Mouse (Mus musculus) B cell, adult 2 months (primary cell): ENCODE results near the gene Tnrc6a.
"Not testable (repeated sequence)": the region's sequence is repeated elsewhere in the genome, so short reads cannot be mapped to it uniquely, and the experiment has no call there.

Experiments used
- DNase-seq, 2 experiments: peaks; one replicate each; pipeline ENCODE4 v3.0.0; 2022

Tnrc6a gene

GRCm38 (mm10) chr7:123123665-123124298 lies at the start of gene Tnrc6a:
TSS of gene Tnrc6a (plus strand) at chr7:123123885.
- peak; percentile 96 to 97 for DNase-seq

DNA sequence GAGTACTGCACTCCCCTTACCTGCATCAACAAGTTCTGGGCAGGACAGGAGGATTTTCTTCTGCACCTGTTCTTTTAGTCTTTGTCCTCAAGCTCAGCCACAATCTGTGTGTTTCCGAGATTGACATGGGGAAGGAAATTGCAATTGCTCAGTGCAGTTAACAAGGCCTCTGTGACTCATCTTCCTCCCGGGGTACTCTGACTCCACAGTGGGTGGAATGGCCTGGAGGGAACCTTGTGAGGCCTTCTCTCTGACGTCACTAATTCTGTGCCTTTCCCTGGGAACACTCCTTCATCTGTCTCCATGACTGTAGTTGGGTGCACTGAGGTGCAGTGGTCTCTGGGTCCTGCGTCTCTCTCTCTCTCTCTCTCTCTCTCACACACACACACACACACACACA lies 41.4 kb upstream of the Tnrc6a start:
- DNase-seq: no peak

- DNase-seq: no peak
These were observed 40.1 kb upstream of the Tnrc6a start for GRCm38 (mm10) chr7:123083441-123084123.

DNA sequence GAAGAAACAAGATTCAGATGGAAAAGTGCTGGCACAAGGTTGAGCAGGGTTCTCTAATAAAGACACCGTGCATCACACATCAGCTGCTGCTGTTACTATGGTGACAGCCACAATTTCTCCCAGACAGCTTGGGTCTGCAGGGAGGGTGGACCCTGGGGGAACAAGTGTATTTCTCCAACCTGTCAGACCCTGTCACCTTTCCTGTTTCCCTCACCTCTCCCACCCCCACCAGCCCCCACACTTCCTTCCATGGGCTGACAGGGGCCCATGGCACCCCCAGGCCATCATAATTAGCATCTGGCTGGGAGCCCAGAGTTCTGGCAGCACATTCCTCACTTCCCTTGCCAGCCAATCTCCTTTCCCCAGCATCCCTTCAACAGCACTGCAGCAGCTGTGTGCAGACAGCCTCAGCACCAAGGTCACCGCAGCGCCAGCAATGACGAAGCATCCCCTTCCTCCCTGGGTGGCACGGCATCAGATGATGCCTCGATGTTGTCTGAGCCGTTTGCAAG lies 39.4 kb upstream of the Tnrc6a start:
- peak in 1 of 2 experiments; percentile 5 for DNase-seq

DNA sequence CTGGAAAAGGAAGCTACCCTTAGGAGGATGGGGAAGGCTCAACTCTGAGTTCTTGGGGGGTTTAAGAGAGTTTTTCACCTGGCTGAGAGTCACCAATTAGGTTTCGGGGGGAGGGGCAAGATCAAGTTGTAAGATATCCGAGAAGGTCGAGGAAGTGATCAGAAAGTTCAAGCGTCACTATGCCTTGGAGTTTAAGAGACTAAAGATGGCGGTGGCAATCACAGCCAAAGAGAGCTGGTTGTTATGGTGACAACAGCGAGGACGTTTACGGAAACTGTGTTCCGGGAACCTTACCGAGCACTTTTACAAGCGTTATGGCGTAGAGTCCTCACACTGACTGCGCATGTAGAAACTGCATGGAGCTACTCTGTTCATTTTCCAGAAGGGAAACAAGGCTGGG lies 39.0 kb upstream of the Tnrc6a start:
- peak; percentile 6 to 18 for DNase-seq

- no peak for DNase-seq
These were observed 34.8 kb upstream of the Tnrc6a start for GRCm38 (mm10) chr7:123088920-123089319.

DNA sequence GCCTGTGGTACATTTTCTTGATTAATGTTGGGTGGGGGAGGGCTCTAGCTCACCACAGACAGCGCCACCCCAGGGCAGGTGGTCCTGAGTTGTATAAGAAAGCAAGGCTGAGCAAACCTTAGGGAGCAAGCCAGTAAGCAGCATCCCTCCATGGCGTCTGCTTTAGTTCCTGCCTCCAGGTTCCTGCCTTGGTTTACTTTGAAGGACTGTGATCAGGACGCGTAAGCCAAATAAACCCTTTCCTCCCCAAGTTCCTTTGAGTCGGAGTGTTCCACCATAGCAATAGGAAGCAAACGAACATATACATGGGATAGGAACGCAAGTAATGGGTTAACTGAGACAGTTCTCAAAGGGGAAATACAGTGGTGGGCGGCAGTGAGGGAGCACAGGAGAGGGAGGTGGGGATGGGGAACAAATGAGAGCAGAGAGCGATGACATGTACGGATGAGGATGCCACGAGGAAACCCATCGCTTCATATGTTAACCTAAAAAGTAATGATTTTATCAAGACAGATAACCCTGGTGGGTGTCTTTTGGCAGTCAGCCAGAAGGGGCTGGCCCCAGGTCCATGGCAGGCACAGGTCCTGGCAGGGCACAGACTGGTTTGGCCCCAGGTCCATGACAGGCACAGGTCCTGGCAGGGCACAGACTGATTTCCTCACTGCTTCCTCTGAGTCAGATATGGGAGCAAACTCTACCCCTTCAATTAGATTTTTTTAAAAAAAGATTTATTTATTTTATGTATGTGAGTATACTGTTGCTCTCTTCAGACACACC lies 27.2 kb upstream of the Tnrc6a start:
- no peak for DNase-seq

- DNase-seq: no peak
These were observed 25.6 kb upstream of the Tnrc6a start for GRCm38 (mm10) chr7:123097891-123098750.

DNA sequence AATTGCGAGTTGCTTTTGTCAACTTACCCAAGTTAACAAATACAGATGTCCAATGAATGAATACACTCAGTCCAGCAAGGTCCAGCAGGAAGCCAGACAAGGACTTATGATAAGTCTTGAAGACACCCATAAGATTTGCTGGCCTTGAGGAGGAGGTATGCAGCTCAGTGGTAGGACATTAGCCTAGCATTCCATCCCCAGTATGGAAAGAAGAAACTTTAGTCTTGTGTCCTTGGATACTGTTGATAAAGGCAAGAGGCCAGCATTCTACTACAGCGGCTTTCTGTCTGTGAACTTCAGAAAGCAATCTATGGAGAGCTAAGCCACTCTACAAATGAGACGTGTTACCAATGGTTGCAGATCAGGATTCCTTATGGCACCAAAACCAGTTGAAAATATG lies 22.4 kb upstream of the Tnrc6a start:
- DNase-seq: no peak

DNA sequence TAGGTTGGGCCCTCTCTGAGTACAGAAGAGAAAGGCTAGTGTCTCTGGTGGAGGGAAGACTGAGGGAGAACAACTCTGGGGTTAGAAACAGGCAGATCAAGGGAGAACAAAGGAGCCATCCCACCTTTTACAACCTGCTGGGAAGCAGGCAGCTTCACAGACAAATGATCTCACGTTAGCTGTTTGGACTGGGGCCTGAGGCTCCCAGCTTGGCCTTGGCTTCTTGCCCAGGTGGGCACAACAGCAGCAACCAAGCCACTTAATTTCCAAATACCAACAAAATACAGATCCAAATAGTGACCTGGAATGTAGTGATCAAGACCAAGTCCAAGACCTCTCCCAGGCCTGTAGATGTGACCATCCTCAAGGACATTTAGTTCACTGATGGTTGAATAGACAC lies 18.3 kb upstream of the Tnrc6a start:
- DNase-seq: not testable (repeated sequence)

DNA sequence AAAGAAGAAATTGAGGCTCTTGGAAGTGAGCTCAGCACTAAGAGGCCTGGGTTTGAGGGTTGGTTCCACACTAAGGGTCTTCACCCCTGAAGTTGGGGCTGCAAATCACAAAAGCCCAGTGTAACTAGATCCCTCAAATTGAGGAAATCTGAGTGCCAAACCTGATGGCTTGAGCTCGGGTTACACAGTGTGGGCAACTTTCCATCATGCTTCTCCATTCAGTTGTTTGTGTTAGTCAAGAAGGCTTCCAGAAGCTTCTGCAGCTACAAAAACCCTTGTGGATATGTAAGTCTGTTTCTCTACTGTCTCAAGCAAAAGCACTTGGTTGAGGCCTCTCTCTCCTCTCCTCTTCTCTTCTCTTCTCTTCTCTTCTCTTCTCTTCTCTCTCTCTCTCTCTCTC lies 17.8 kb upstream of the Tnrc6a start:
- no peak for DNase-seq

- DNase-seq: no peak
These were observed 17.4 kb upstream of the Tnrc6a start for GRCm38 (mm10) chr7:123106326-123106725.

DNA sequence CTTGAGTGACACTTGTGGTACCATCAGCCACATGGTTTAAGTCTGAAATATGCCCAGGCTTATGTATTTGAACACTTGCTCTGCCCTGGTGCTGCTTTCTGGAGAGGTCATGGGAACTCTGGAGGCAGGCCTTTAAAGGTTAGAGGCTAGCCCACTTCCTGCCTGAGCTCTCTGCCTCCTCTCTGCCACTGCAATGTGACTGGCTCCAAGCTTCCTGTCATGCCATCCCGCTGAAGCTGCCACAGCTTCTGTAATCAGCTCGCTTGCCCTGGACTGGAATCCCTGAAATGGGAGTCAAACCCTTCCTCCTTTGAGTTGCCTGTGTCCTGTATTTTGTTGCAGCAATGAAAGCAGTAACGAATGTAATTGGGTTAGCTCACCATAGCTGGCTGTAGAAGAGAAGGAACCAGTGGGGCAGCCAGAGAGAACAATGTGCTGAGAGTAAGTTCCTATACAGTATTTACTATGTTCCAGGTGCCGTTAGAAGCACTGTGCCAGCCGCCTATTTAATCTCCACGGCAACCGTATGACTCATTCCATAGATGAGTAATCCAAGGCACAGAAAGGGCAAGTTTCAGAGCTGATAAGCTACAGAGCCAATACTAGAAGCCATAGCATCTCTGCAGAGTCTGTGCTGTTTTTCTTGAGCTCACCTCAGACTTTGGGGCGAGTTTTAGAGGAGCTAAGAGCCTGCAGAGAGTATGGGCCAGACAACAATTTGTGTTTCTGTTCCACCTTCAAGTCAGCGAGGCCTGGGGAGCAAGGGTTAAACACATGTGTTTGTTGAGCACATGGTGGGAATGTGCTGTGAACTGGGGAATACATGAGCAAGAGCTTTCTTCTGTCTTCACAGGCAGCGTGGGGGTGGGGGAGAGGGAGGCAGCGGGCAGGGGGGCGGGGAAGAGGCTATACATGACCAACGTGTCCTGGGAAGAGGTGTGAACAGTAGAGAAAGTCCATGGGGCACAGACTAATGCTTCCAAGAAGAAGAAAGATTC lies 15.3 kb upstream of the Tnrc6a start:
- no peak for DNase-seq

DNA sequence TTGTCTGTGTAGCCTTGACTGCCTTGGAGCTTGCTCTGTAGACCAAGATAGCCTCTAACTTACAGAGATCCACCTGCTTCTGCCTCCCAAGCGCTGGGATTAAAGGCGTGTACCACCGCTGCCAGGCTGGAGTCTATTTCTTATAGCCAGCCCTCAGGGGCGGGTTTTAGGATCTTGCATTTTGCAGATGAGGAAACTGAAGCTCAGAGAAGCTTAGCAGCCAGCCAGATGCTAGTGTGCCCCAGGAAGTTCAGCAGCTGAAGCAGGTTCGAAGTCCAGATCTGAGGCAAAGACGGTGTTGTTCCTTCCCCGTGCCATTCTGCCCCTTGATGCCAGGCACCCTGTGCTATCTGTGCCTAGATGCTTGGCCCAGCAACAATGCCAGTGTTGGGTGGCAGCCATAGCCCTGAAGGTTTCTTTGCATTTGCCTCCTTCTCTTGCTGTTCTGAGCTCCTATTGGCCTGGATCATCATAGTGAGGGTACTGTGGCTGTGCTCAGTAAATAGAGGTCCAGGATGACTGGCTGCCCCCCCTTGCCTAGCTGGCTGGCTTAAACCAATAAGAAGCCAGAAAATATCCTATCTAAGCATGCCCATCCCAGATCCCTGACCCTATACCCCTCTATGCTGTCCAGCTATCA lies 14.2 kb upstream of the Tnrc6a start:
- DNase-seq: no peak

DNA sequence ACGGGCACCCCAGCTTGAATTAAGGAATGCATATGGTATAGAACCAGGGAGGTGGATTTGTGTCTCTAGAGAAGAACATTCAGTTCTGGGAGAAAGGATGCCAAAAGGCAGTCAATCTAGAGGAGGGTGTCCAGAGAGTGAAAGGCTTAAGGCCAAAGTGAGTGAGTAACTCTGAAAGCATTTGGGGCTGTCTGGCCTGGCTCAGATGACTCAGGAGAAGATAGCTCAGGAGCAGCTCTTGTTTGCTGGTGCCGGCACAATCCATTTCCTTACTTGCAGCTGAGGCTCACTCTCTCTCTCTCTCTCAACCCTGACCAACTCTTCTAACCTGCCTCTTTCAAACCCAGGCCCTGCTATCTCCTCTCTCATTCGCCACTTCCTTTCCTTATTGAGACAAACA lies 13.6 kb upstream of the Tnrc6a start:
- no peak for DNase-seq

DNA sequence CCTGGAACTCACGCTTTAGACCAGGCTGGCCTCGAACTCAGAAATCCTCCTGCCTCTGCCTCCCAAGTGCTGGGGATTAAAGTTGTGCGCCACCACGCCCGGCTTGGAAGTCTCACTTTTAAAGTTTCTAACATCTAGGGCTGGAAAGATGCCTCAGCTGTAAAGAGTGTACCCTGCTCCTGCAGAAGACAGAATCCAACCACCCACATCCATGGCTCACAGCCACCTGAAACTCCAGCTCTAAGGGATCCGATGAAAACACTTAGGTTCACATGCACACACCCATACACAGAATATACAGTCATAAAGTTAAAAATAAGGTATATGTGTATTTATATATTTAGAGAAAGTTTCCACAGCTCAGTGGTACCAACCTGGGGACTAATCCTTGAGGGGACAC lies 10.1 kb upstream of the Tnrc6a start:
- no peak for DNase-seq

DNA sequence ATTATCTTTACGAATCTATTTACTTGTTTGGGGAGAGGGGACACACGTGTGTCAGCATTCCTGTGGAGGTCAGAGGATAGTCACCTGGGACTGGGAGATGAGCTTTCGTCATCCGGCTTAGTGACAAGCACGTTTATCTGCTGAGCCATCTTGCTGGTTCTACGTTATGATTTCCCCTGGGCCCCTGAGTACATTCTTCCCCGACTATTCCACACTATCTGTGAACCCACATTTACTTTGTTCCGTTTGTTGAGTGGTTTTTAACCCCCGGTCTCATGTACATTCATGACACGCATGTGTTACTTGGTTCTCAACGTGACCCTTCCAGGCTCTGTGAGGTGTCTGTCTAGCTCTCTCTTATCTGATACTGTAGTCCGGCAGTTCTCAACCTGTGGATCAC lies 6.9 kb upstream of the Tnrc6a start:
- no peak for DNase-seq

GRCm38 (mm10) chr7:123117209-123117608 lies 6.5 kb upstream of the Tnrc6a start:
- no peak for DNase-seq

GRCm38 (mm10) chr7:123120516-123120915 lies 3.2 kb upstream of the Tnrc6a start:
- DNase-seq: no peak

GRCm38 (mm10) chr7:123124299-123124716 lies 623 bp downstream of the Tnrc6a start:
- no peak for DNase-seq

- peak; percentile 25 to 27 for DNase-seq
These were observed 1.1 kb downstream of the Tnrc6a start for GRCm38 (mm10) chr7:123124735-123125181.
